Mouse (Mus musculus) lung, embryonic 14.5 days (tissue): ENCODE data around the gene Cited2. TPM values are rescaled to one million over a fixed set of nuclear protein-coding genes. Genes with fewer than 3 reads are reported as not detected.
A peak's percentile ranks its signal among the peaks of the same experiment; 100 is the strongest.

Source experiments
- ATAC-seq: fragments of 200-750 bp; cut with Nextera tagmentation; 2 replicates; pipeline ENCODE4 v1.8.0; 2017; ENCODE audit warnings: mild to moderate bottlenecking, moderate TSS enrichment, moderate library complexity; ENCODE audit not compliant: insufficient read depth
- DNase-seq: peaks from one replicate; pipeline ENCODE4 v3.0.0-alpha.2; 2015
- H3K27ac ChIP-seq: fragments of 300-500 bp; sonication (generic); 2 replicates; pipeline ENCODE4 v1.5.1; 2014; ENCODE audit warnings: low read depth, mild to moderate bottlenecking, moderate library complexity
- H3K27me3 ChIP-seq: fragments of 300-500 bp; sonication (generic); 2 replicates; pipeline ENCODE4 v1.6.1; 2014; ENCODE audit warnings: low read length, control low read depth; ENCODE audit not compliant: insufficient read depth
- H3K36me3 ChIP-seq: fragments of 300-500 bp; sonication (generic); 2 replicates; pipeline ENCODE4 v1.6.1; 2014; ENCODE audit warnings: control low read depth; ENCODE audit not compliant: insufficient read depth
- H3K4me1 ChIP-seq: fragments of 300-500 bp; sonication (generic); 2 replicates; pipeline ENCODE4 v1.6.1; 2014; ENCODE audit warnings: antibody characterized with exemption, control low read depth; ENCODE audit not compliant: insufficient read depth
- H3K4me2 ChIP-seq: fragments of 300-500 bp; sonication (generic); 2 replicates; pipeline ENCODE4 v1.6.1; 2014; ENCODE audit warnings: mild to moderate bottlenecking
- H3K4me3 ChIP-seq: fragments of 300-500 bp; sonication (generic); 2 replicates; pipeline ENCODE4 v1.5.1; 2014; ENCODE audit warnings: low read depth, low read length
- H3K9ac ChIP-seq: fragments of 300-500 bp; sonication (generic); 2 replicates; pipeline ENCODE4 v1.6.1; 2014
- H3K9me3 ChIP-seq: fragments of 300-500 bp; sonication (generic); 2 replicates; pipeline ENCODE4 v1.6.1; 2016; ENCODE audit warnings: low read depth, low read length, control low read depth
- CTCF ChIP-seq: IDR thresholded peaks from 2 replicates; pipeline ENCODE4 v1.5.1; 2016; ENCODE audit warnings: antibody characterized with exemption, low read depth
- WGBS: fragments of 180-500 bp; shearing (Covaris S2); extraction: QIAGEN DNeasy Blood & Tissue Kit; methylation state at CpG from one replicate; pipeline ENCODE4 v1.1.7; 2014; 5-methylcytosine and 5-hydroxymethylcytosine counted together
- polyA plus RNA-seq: library from polyadenylated mRNA; unstranded; fragments of >200 nt; fragmentation: Nextera tagmentation; extraction: Ambion mirVana; gene quantifications from 2 replicates; pipeline ENCODE4 v1.2.1, GENCODE M21; 2014

The Cited2 gene
- polyA plus RNA-seq, 1 experiment from 2014 or later: 37.1 TPM

DNA sequence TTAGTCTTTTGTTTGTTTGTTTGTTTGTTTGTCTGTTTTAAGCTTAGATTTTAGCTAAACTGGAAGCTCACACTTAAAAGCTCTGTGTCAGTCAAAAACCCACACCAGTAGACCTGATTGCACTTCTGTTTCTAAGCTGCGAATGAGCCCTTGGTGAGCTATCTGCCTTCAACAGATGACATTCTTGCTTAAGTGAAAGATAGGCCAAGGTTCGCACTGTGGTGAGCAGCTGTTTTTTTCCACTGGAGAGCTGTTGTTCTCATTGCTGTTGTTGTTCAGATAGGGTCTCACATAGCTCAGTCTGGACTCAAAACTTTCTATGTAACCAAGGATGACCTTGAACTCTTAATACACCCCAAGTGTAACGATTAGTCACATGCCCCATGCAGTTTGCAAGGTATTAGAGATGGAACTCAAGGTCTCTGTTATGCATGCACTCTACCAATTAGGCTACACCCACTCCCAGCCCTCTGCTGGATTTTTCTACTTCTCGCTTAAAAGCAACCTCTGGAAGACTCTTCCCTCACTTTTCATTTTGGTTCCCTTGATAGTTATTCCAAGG, 3.9 kb upstream of the Cited2 start:
- DNase-seq: no peak
- no peak for TF ChIP-seq CTCF
- 80% methylated on average over 4 of the region's 4 CpGs for WGBS
- ATAC-seq: no peak
- H3K27ac ChIP-seq: no peak overlapping the region
- no peaks in the 10 kb centered on the region for H3K27me3 ChIP-seq
- no peak overlapping the region for H3K9ac ChIP-seq
- H3K4me3 ChIP-seq: no peak overlapping the region
- no peaks in the 10 kb centered on the region for H3K9me3 ChIP-seq
- H3K4me1 ChIP-seq: no peaks in the 10 kb centered on the region
- no peaks in the 10 kb centered on the region for H3K36me3 ChIP-seq
- no peak overlapping the region for H3K4me2 ChIP-seq

DNA sequence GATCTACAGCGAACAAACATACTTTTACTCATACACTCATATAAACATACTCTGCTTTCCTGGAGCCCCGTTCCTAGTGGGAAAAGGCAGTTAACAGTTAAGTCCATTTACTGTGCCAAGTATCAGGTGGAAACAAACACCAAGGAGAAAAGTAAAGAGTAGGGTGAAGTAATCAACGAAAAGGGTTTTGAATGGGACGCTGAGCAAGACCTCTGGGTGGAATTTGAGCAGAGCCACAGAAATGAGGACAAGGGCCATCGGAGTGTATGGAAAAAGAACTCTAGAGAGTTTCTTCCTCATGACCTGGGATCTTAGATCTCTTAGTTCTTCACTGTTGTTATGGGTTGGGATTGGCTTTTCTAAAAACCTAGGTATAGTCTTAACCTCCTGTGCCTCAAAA, 3.4 kb upstream of the Cited2 start:
- H3K4me3 ChIP-seq: no peak overlapping the region
- H3K27ac ChIP-seq: no peak overlapping the region
- no peak overlapping the region for H3K9ac ChIP-seq
- no peaks in the 10 kb centered on the region for H3K4me1 ChIP-seq
- TF ChIP-seq CTCF: no peak
- H3K9me3 ChIP-seq: no peaks in the 10 kb centered on the region
- no peaks in the 10 kb centered on the region for H3K36me3 ChIP-seq
- WGBS: 77% methylated on average over 5 of the region's 5 CpGs
- ATAC-seq (no peak), DNase-seq (no peak)
- H3K27me3 ChIP-seq: no peaks in the 10 kb centered on the region
- H3K4me2 ChIP-seq: no peak overlapping the region

DNA sequence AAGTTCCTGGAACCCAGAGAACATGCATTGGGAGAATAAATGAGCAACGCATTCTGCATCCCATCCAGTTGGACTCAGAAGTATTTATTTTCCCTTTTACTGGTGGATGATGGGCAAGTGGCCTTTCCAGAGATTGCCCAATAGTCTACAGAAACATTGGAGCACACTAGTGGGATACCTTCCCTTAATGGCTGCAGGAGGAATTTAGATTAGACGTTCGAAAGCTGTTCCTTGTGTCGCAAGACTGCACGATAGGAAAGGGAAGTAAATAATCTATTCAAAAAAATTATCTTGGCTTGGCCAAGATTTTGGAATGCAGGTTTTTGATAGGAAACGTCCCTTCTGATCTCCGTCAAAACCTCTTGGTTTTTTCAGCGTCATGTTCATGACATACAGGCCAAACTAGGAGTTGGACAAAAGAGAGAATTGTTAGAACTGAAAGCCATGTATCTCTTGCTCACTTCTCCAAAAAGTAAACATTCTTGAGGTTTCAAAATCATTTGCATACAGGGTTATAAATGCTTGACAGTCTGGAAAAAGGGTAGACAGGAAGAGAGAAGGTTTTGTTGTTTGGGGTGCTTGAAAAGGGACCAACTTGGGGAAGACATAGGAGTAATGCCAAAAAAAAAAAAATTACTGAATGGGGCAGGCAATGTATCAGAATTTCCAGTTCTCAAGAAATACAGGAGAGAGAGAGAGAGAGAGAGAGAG, 2.0 kb upstream of the Cited2 start:
- Histone ChIP-seq H3K4me2 (peak overlapping the region; percentile 87), H3K27me3 (no peaks in the 10 kb centered on the region), H3K4me1 (0 out of 2 replicates have a peak, but pooled peaks cover 3% of the 10 kb centered on the region), H3K36me3 (no peaks in the 10 kb centered on the region), H3K27ac (peak overlapping the region; percentile 100), H3K4me3 (peak overlapping the region; percentile 86; the same call in 1 of the 2 replicates), H3K9me3 (no peaks in the 10 kb centered on the region), H3K9ac (peak overlapping the region; percentile 90; the same call in 1 of the 2 replicates)
- no peak for TF ChIP-seq CTCF
- ATAC-seq (no peak), DNase-seq (peak; percentile 20)
- WGBS: 52% methylated on average over 8 of the region's 8 CpGs

DNA sequence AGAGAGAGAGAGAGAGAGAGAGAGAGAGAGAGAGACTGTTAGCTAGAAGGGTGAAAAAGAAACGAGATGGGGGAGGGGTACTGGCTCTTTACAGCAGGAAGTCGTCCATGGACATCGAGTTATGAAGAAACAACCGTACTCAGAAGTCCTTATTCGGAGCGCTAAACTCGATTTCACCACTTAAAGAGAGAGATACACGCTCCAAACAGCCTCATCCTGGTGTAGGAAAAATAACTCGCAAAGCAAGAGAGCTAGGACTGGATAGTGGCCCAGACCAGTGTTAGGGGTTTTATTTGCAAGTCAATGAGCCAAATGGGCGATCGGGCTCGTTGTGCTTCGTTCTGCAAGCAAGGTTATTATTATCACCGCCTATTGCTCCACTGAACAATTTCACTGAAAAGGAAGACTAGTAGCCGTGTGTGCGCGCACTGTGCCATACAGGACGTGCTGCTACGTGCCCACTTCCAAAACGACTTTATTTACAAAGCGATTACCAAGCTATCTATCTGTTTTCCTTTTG, 1.4 kb upstream of the Cited2 start:
- H3K9me3 ChIP-seq: no peaks in the 10 kb centered on the region
- no peaks in the 10 kb centered on the region for H3K36me3 ChIP-seq
- H3K27ac ChIP-seq: peak overlapping the region; percentile 100
- H3K4me2 ChIP-seq: peak overlapping the region; percentile 87
- H3K9ac ChIP-seq: peak overlapping the region; percentile 90
- peak overlapping the region; percentile 86 for H3K4me3 ChIP-seq
- DNase-seq: peak; percentile 75
- H3K27me3 ChIP-seq: no peaks in the 10 kb centered on the region
- H3K4me1 ChIP-seq: 0 out of 2 replicates have a peak, but pooled peaks cover 3% of the 10 kb centered on the region
- no peak for TF ChIP-seq CTCF
- under 1% methylated on average over 21 of the region's 21 CpGs for WGBS
- ATAC-seq: peak; percentile 0; the same call in 1 of the 2 replicates

DNA sequence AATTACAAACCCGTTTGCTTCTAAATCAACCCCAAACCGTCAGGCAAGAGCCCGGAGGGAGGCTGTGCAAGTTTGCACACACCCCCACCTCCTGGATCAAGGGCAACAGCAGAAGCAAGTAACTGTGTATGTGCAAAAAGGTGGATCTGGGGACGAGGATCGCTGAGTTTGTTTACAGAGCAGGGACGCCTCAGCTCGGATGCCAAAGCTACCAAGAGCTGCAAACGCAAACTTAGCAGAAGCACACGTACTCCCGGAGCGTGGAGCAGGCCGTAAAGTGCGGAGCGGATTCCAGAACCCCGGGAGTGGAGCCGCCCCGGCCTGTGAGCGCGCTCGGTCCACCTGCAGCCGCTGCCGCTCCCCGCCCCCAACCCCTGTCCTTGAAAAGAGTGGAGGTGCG, 860 bp upstream of the Cited2 start:
- peak; percentile 97 for DNase-seq
- no peaks in the 10 kb centered on the region for H3K9me3 ChIP-seq
- H3K27me3 ChIP-seq: no peaks in the 10 kb centered on the region
- peak overlapping the region; percentile 86 for H3K4me3 ChIP-seq
- no peaks in the 10 kb centered on the region for H3K36me3 ChIP-seq
- no peak for TF ChIP-seq CTCF
- H3K4me2 ChIP-seq: peak overlapping the region; percentile 87
- H3K9ac ChIP-seq: peak overlapping the region; percentile 90
- 0 out of 2 replicates have a peak, but pooled peaks cover 3% of the 10 kb centered on the region for H3K4me1 ChIP-seq
- peak; percentile 84 for ATAC-seq
- under 1% methylated on average over 24 of the region's 24 CpGs for WGBS
- H3K27ac ChIP-seq: peak overlapping the region; percentile 100

DNA sequence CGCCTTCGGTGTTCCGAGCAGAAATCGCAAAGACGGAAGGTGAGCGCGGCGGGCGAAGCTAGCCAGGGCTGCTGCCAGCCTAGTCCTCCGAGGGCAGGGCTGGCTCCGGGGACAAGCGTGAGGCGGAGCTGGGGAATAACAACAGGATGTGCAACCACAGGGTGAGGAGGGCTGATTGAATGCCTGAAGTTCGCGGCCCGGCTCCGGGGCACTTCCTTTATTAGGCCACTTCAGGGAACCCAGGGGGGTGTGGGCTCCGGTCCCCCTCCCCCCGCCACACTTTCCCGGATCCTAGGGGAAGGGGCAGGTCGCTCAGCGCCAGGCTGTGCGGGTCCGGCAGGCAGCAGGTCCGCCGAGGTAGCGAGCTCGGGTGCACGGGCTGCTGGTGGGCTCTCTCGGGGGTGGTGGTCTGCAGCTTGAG, 413 bp downstream of the Cited2 start:
- no peaks in the 10 kb centered on the region for H3K9me3 ChIP-seq
- WGBS: under 1% methylated on average over 22 of the region's 30 CpGs
- no peaks in the 10 kb centered on the region for H3K36me3 ChIP-seq
- H3K27ac ChIP-seq: peak overlapping the region; percentile 100
- H3K4me2 ChIP-seq: peak overlapping the region; percentile 87
- DNase-seq (no peak), ATAC-seq (peak; percentile 52)
- peaks cover 3% of the 10 kb centered on the region; the same call in 1 of the 2 replicates for H3K4me1 ChIP-seq
- H3K4me3 ChIP-seq: peak overlapping the region; percentile 86
- H3K27me3 ChIP-seq: no peaks in the 10 kb centered on the region
- H3K9ac ChIP-seq: peak overlapping the region; percentile 90
- TF ChIP-seq CTCF: no peak
